Mouse (Mus musculus) right cerebral cortex, adult 18-20 months (tissue): ENCODE measurements around the gene Pola2.

Experiments
- DNase-seq: peaks from one replicate; pipeline ENCODE4 v3.0.0; 2022; ENCODE audit warnings: mixed read lengths

Gene Pola2

DNA sequence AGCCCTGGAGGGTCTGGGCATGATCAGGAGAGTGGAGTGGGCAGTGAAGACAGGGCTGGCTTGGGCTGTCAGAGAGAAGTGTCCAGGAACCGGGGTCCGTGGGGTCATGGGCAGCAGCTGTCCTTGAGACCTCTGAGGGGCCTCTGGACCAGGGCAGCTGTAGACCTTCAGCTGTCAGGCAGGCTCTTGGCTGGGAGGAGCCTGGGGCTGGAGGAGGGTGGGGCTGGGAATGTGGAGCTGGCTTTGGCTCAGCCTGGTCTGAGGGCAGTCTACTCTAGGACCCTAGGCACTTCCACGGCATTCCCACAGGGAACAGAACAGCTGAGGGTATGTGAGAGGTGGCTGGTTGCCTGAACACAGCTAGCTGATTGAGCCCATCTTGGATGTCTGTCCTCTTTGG lies 28.7 kb downstream of the Pola2 start:
- no peak for DNase-seq

DNA sequence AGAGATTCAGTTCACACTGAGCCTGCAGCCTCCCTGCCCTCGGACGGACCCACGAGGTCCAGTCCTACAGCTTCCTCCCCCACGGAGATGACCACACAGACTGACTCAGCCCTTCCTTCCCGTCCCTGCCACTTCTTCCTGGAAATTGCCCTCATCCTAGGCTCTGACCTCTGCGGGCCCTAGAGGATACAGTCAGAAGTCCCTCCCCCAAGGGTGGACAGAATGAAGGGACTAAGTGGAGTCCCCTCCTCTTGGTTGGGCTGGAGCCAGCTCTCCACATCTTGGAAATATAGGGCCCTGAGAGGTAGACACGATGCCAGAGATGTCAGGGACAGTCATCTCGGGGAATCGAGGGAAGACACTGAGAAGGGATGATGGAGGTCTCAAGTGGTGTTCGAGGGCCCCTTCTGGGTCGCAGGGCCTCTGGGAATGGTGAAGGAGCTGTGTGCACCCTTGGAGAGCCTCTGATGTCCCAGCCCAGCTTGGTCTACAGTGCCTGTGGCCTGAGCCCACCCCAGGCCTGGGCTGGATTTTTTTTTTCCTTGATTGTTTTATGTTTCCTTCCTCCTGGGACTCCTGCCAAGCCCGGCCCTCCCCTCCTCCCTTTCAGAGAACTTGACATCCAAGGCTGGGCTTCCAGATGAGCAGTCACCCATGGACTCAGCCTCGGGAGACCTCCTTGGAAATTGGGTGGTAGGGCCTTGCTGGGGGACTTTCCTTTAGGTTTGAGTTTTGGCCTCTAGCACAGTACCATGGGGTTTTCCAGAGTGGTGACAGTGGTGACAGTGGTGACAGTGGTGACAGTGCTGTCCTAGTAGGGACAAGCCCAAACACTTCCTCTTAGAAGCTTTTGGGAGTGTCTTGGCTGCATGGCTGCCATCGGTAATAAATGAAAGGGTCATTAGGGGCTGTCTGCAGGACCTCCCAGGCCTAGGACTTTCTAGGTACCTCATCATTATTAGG lies 34.1 kb downstream of the Pola2 start:
- DNase-seq: no peak

GRCm38 (mm10) chr19:5928546-5928945 lies 35.5 kb downstream of the Pola2 start:
- DNase-seq: no peak

- no peak for DNase-seq
Observed at GRCm38 (mm10) chr19:5928104-5928503, 35.9 kb downstream of the Pola2 start.

DNA sequence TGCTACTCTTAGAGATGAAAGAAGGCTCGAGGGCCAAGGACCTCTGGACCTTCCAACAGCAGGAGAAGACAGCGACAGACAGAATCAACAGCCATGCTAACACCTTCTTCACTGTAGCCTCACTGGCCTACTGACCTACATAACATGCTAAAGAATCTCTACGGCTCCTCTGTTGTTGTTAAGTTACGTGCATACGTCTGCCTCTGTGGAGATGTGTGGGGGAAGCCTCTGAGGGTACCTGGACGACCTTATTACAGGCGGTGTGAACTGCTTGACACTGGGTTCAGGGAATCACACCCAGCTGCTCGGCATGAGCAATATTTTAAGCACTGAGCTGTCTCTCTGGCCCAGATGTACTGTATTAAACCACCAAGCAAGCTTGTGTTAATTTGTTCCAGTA lies 36.5 kb downstream of the Pola2 start:
- DNase-seq: no peak

- no peak for DNase-seq
Observed at GRCm38 (mm10) chr19:5927026-5927425, 37.0 kb downstream of the Pola2 start.

DNA sequence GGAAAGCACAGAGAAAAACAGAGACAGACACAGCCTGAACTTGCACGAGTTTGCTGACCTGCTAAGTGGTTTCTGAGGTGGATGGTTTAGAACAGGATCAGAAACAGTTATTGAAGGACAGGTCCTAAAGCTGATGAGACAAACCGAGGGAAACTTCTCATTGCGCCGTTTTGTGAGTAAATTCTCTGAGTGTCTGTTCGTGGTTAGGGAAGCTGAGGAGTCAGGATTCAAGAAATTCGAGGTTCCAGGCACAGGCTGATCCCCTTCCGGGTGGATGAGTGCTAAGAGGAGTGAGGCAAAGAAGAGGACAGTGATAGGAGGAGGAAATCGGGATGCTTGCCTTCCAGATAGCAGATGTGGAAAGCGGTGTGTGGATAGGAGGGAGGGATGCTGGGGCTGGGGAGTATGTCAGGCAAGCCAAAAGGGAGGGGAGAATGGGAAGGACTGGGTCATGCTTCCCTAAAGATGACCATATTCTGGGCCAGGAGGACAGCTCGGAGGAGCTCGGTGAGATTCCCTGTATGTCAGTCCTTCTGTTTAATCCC lies 38.6 kb downstream of the Pola2 start:
- DNase-seq: no peak

DNA sequence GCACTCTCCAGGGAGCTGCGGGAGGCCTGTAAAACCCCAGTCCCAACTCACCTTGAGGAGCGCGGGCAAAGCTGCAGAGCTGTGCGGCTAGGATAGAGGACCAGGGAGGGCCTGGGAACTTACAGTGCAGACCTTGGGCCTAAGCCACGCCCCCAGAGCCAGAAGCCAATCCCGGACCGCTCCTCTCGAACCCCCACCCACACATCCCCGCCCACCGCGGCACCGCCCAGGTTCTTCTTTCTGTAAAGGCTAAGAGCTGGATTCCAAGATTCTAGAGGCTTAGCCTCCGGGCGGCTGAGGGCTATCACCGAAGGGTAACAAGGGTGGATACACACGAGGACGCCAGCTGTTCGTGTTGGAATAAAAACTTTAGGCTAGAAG lies 39.3 kb downstream of the Pola2 start, which contains the start of gene Cdc42ep2:
TSS of gene Cdc42ep2 (minus strand) at position 104 of the 381 bp plus-strand sequence.
- DNase-seq: peak; percentile 93

GRCm38 (mm10) chr19:5923990-5924712 lies 39.9 kb downstream of the Pola2 start:
- DNase-seq: peak; percentile 88

DNA sequence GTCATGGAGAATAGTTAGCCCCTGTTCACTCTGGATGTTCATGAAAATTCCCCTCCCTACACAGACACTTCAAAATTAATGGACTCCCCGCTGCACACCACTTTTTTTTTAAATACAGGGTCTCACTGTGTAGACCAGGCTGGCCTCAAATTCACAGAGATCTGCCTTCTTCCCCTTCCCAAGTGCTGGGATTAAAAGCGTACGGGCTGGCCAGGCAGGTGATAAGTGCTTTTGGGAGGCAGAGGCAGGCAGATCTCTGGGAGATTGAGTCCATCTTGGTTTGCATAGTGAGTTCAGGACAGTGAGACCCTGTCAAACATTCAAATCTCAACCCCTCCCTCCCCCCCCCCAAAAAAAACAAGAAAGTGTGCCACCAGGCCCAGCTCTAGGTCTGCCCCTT lies 41.0 kb downstream of the Pola2 start:
- no peak for DNase-seq

GRCm38 (mm10) chr19:5922119-5922942 lies 41.7 kb downstream of the Pola2 start:
- DNase-seq: no peak

- no peak for DNase-seq
Observed at GRCm38 (mm10) chr19:5921715-5922114, 42.3 kb downstream of the Pola2 start.

GRCm38 (mm10) chr19:5913007-5913719 lies 50.8 kb downstream of the Pola2 start, which contains the start of gene Dpf2:
TSS of gene Dpf2 (minus strand) at chr19:5913010.
- DNase-seq: no peak

GRCm38 (mm10) chr19:5912103-5913006 lies 51.6 kb downstream of the Pola2 start:
- DNase-seq: peak; percentile 99

DNA sequence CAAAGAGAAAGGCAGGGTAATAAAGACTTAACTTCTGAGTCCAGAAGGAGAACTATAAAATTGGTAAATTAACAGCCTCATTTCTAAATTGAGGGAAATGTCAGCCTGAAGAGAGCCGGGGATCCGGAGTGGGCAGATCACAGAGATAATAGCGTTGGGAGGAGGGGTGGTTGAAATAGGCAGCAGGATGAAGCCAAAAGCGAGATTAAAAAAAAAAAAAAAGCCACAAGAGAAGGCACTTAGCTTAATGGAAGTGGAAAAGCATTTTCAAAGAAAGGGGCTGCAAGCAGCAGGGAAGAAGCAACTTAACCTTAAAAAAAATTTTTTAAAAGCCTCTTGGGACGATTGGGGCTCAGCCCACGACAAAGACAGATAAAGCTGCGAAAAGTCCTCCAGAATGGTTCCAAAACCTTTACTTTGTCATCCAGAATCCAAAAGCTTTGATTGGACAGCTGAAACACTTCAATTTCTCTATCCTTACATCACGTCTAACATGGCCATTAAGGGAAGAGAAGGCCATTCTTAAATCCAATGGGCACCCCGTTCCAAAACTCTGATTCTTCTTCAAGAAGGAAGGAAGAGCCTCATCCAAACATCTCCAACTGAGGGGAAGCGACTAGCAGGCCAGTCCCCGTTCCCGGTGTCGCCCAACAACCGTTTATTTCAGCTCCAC lies 52.4 kb downstream of the Pola2 start:
- no peak for DNase-seq

GRCm38 (mm10) chr19:5910221-5910620 lies 53.8 kb downstream of the Pola2 start:
- no peak for DNase-seq

DNA sequence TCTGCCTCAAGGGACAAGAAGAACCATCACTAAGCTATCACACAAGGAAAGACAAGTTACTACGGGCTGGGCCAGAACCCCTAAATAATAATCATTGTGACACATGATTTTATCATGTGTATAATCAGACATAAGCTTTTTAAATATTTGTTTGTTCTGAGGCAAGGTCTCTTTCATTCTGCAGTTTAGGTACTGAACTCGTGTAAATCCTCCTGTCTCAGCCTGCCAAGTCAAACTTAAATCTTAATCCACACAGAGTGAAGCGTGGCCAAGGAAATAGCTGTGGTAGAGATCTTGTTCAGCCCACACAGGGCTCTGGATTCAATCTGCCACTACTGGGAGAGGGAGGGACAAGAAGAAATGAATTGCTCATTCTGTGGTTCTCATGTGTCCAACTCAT lies 56.7 kb downstream of the Pola2 start:
- no peak for DNase-seq

GRCm38 (mm10) chr19:5894002-5894678 lies 69.9 kb downstream of the Pola2 start, which contains the start of gene Tigd3:
TSS of gene Tigd3 (minus strand) at chr19:5894149.
- DNase-seq: peak; percentile 96

DNA sequence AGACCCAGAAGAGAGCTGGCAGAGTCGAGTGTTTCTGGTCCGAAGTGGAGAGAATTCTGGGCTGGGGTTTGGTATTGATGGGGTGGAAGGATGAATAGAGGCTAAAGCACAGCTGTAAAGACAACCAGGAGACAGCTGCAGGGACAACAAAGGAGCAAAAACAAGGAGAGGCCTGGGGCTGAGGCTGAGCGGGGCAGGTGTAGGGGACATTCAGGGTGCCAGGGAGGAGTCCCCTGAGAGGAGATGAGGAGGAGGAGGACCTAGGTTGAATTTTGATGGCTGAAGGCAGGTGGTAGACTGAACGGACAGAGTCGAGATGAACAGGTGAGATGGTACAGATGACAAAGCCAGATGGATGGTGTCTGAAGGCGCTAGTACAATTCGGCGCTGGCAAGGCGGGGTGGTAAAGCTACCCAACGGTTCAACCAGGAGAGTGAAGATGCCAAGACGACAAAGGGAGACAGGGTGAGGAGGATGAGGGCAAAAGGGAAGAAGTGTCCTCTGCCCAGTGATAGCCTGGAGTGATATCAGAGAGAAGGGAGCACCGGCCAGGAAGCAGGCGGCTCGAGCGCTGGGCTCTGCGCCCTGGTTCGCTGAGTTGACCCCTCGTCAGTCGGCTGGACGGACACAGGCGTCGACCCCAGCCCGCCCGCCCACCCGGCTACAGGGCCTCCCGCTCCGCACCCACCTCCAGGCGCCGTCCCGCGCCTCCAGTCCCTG lies 70.6 kb downstream of the Pola2 start:
- no peak for DNase-seq
